Mouse (Mus musculus): ENCODE results near the gene Ube2c.

DNA sequence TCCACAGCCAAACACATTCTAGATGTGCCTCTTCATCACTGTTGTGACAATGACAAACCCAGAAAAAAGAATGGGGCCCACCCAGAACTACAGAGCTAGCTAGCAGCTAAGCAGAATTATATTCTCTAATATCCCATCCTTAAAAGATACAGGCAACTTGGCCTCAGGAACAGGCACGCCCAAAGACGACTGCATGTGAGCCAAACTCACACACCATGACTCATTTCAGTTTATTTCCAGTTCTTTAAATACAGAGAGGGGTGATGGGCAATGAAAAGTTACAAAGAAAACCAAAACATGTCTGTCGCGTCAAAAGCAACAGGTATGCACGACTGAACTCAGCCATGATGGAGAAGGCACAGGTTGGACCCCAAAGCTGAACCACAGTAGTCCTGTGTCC is 34.3 kb upstream of the Ube2c start:
- TF ChIP-seq USF1 (IDR thresholded peaks at IDR 0.05; ENCODE audit: low read depth): no peak
- TF ChIP-seq MYOD1 (IDR thresholded peaks at IDR 0.05; ENCODE audit: control insufficient read depth in 1 of 3, insufficient read length in 2 of 3, low read depth in 2 of 3): no peak
- TF ChIP-seq TCF12 (IDR thresholded peaks at IDR 0.05; ENCODE audit: insufficient read depth, poor library complexity, severe bottlenecking): no peak
- TF ChIP-seq CEBPB (IDR thresholded peaks at IDR 0.05; ENCODE audit: insufficient read depth, poor library complexity, severe bottlenecking): no peak
- no peak for TF ChIP-seq E2F4 (IDR thresholded peaks at IDR 0.05; ENCODE audit: insufficient read depth)
- TF ChIP-seq POLR2A (IDR thresholded peaks at IDR 0.05; ENCODE audit: insufficient read length, low read depth): no peak
- TF ChIP-seq POLR2AphosphoS2 (IDR thresholded peaks at IDR 0.05; ENCODE audit: insufficient read length, low read depth): no peak
- TF ChIP-seq TCF3 (IDR thresholded peaks at IDR 0.05; ENCODE audit: insufficient read length, low read depth): no peak
- no peak for TF ChIP-seq MAX (IDR thresholded peaks at IDR 0.05; ENCODE audit: low read depth)
- no peak for TF ChIP-seq MYOG (IDR thresholded peaks at IDR 0.05; ENCODE audit: control insufficient read depth in 1 of 3, insufficient read depth in 1 of 3, insufficient read length in 2 of 3, low read depth in 2 of 3)
- TF ChIP-seq REST (IDR thresholded peaks at IDR 0.05; ENCODE audit: insufficient read depth, insufficient read length): no peak
